Mouse (Mus musculus) cortical plate, adult 2 months (tissue): ENCODE data around the gene Ahsa1.

Source experiments
- CTCF ChIP-seq: fragments of 200-500 bp; IDR thresholded peaks from 2 replicates; pipeline ENCODE4 v1.5.1; 2011; ENCODE audit warnings: mild to moderate bottlenecking, control low read depth, low read length; ENCODE audit not compliant: insufficient read depth; ENCODE audit errors: extremely low read depth
- POLR2A ChIP-seq: fragments of 200-500 bp; IDR thresholded peaks from 2 replicates; pipeline ENCODE4 v1.6.1; 2011; ENCODE audit warnings: mild to moderate bottlenecking, low read length, control low read depth; ENCODE audit not compliant: insufficient read depth; ENCODE audit errors: extremely low read depth

GRCm38 (mm10) chr12:87313098-87313497 lies 46.8 kb downstream of the Ahsa1 start:
- TF ChIP-seq CTCF (no peak), POLR2A (no peak)
